Mouse (Mus musculus) macrophage (primary cell): ENCODE results near the gene Efna3. TPM values are rescaled to one million over a fixed set of nuclear protein-coding genes. Genes with fewer than 3 reads are reported as not detected.

Source experiments
- H3K27ac ChIP-seq: fragments of 350-480 bp; formaldehyde crosslinking; 2 replicates; pipeline ENCODE4 v1.9.0; 2021
- H3K36me3 ChIP-seq: fragments of 350-480 bp; formaldehyde crosslinking; 2 replicates; pipeline ENCODE4 v1.9.0; 2021; ENCODE audit errors: inconsistent target
- H3K4me3 ChIP-seq: fragments of 350-480 bp; formaldehyde crosslinking; 2 replicates; pipeline ENCODE4 v1.9.0; 2021; ENCODE audit errors: inconsistent target
- H3K79me2 ChIP-seq: fragments of 350-480 bp; formaldehyde crosslinking; 2 replicates; pipeline ENCODE4 v1.9.0; 2021; ENCODE audit errors: inconsistent target
- WGBS: methylation state at CpG from one replicate; pipeline ENCODE4 v1.1.7; 2026; ENCODE audit warnings: inconsistent platforms; ENCODE audit not compliant: missing documents; 5-methylcytosine and 5-hydroxymethylcytosine counted together
- polyA plus RNA-seq: library from polyadenylated mRNA; stranded (reverse); fragments of 250-400 nt; gene quantifications from 3 replicates; pipeline ENCODE4 v1.2.4, GENCODE M21; 2018; ENCODE audit warnings: inconsistent platforms

Gene Efna3
- polyA plus RNA-seq, 1 experiment from 2014 or later: not detected

DNA sequence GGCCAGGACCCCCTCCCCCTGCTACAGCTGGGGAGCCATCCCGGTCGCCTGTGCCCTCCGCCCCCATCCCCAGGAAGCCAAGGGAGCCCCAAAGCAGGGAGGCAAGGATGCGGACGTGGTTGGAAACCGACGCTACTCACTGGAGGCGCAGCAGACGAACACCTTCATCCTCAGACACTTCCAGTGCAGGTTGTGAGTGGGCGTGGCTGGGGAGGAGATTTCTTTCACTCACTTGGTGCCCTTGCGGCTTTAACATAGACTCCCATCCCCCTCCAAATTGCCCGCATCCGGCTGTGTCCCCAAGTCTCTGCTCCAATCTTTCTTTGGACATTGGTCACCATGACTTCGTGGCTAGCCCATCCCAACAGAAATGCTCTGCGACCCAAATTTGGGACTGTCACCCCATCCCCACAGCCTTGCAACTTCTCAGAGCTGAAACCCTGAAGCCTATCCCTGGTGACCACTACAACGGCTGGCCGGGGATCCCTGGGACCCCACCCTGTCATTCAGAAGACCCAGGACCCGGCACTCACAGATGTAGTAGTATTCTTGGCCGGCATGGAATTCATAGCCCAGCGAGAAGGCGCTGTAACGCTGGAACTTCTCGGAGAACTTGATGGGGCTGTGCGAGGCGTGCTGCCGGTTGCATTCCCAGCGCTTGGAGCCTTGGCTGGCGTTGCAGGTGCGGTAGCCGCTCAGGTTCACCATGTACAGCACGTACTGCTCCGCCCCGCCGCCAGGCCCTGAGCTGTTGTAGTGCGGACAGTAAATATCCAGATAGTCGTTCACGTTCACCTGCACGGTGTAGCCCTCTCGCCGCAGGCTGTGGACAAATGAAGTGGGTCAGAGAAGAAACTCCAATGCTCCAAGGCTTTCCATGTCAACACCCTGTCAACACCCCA is 6.6 kb downstream of the Efna3 start:
- WGBS: 16% methylated on average over 40 of the region's 40 CpGs
- no peak overlapping the region for H3K4me3 ChIP-seq

DNA sequence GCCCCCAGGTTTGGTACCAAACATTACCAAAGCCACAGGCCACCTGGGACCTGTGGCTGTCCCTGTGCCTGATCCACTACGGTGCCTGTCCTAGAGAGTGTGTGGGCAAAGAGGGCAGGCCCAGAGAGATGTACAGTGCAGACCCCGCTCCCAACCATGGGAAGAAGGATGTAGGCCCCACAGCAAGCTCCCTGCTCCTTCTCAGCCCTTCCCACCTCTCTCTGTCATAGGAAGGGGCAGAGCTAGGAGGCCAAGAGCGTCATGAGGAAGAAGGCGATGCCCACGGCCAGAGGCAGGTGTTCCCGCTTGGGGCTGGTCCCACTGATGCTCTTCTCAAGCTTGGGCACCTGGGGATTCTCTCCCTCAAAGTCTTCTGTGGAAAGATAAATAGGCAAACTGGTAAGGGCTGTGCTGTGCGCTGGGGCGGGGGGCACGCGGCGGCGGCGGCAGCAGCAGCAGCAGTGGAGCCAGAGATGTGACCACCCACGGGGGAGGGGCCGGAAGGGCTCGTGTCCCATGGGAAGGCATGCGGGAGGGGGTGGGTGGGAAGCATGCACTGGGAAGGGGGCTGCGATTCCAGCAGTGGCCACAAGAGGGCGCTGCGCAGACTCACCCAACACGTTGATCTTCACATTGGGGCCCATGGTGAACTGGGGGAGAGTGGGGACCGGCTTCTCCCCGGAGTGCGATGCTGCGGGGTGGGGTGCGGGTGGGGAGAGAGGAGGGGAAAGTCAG is 7.4 kb downstream of the Efna3 start:
- 8% methylated on average over 25 of the region's 26 CpGs for WGBS
- no peaks in the 10 kb centered on the region for H3K36me3 ChIP-seq
- H3K4me3 ChIP-seq: no peak overlapping the region
- no peak overlapping the region for H3K27ac ChIP-seq
- no peaks in the 10 kb centered on the region for H3K79me2 ChIP-seq

More for the DNA sequence above, 6.6 kb downstream of the Efna3 start:
- Histone ChIP-seq H3K79me2 (no peaks in the 10 kb centered on the region), H3K27ac (no peak overlapping the region), H3K36me3 (no peaks in the 10 kb centered on the region)

DNA sequence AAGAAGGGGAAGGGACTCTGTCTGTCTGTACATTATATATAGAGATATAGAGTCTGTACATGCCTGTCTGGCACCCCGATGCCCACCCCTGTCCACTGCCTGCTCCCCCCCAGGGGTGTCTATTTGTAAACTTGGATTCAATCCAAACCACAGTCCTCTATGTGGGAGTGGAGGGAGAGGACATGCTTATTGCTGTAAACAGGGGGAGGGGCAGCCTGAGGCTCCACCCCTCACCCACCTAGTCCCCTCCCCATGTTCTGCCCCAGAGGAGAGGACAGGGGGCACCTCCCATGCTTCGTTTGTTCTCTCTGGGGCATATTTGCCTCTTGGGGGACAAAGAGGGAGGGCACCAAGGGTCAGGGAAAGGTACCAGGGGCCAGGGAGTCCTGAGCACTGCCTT is 8.0 kb downstream of the Efna3 start:
- Histone ChIP-seq H3K79me2 (no peaks in the 10 kb centered on the region), H3K27ac (no peak overlapping the region), H3K36me3 (no peaks in the 10 kb centered on the region), H3K4me3 (no peak overlapping the region)
- WGBS: 48% methylated on average over 2 of the region's 2 CpGs

DNA sequence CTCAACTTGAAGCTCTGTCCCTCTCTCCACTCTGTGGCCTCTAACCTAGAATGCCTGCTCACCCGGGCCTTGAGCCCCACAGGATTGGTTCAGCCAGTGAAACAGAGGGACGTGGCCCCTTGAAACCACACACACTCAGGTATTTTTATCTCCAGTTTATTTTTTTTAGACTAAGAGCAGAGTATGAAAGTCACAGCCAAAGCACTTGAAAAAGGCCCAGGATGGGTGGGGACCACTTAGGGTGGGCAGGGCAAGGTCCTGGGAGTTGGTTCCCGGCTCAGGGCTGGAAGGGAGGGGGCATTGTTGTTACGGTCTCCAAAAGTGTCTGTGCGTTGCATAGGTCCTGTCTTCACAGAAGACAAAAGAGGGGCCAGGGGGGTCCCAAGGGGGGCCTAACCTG is 8.4 kb downstream of the Efna3 start:
- H3K4me3 ChIP-seq: no peak overlapping the region
- no peak overlapping the region for H3K27ac ChIP-seq
- WGBS: 86% methylated on average over 5 of the region's 5 CpGs
- H3K79me2 ChIP-seq: no peaks in the 10 kb centered on the region
- no peaks in the 10 kb centered on the region for H3K36me3 ChIP-seq

DNA sequence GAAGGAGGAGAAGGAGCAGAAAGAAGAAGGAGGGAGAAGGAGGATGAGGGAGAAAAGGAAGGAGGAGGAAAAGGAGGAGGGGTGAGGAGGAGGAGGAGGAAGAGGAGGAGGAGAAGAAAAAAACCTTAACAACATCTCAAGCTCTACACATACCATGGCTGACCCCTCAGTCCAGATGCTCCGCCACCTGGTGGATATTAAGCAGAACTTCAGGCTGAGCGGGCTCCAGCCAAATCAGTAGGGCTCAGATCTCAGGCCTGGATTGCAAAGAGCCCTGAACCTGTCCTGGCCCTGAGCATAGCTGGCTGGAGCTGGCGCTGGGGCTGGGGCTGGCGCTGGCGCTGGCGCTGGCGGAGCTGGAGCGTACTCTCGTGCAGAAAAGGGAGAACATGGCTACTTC is 14.7 kb downstream of the Efna3 start:
- no peak overlapping the region for H3K4me3 ChIP-seq
- no peak overlapping the region for H3K27ac ChIP-seq
- no peaks in the 10 kb centered on the region for H3K79me2 ChIP-seq
- H3K36me3 ChIP-seq: no peaks in the 10 kb centered on the region
- 4% methylated on average over 9 of the region's 9 CpGs for WGBS

DNA sequence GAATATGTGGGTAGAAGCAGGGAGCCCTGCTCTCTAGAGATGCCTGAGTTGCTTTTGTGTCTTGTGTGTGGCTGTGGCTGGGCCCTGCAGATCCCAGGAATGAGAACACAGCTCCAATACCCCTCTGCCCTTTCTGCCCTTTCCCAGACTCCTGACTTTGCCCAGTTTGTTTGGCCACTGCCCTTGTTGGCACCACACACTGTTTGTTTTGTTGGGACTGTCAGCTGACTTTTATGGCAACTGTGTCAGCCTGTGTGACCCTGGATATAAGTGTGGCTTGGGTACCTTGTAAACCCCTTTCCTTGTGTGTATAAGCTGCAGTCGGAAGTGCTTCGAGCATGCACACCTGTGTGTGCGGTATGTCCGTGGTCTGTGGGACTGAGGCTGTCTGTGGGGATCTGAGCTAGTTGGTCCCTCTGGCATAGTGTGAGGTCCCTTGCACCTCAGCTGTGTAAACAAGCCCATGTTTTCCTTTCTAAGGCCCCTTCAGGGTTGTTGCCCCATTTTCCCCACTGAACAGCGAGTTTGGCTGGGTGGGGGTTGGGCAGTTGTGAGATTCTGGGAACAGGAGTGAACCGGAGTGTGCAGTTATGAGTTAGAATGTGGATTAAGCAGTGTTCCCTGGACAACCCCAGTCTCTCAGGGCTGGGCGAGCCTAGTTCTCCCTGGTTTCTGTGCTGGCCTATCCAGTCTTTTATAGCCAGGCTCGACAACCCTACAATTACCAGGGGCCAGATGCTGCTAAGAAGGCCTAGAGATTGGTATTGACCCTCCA is 17.0 kb downstream of the Efna3 start:
- Histone ChIP-seq H3K4me3 (no peak overlapping the region), H3K27ac (no peak overlapping the region), H3K79me2 (no peaks in the 10 kb centered on the region), H3K36me3 (no peaks in the 10 kb centered on the region)
- 92% methylated on average over 5 of the region's 8 CpGs for WGBS

DNA sequence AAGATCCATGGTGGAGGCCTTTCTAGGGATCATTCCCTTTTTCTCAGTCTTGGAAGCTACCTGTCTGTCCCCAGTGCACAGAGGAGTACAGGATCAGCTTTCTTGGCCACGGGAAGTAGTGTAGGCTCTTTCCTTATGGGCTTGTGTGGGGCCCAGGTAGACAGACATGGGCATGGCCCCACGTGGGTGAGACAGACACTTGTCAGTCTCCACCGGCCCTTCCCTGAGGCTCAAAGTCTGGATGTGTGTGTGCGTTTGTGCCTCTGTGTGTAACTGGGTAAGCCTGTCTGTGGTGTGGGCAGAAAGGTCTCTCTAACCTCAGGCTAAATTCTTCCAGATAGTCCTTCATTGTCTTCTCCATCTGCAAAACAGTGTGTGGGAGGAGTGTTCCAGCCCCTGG is 17.7 kb downstream of the Efna3 start:
- H3K27ac ChIP-seq: no peak overlapping the region
- H3K36me3 ChIP-seq: no peaks in the 10 kb centered on the region
- no peaks in the 10 kb centered on the region for H3K79me2 ChIP-seq
- no peak overlapping the region for H3K4me3 ChIP-seq
- WGBS: 92% methylated on average over 4 of the region's 4 CpGs

DNA sequence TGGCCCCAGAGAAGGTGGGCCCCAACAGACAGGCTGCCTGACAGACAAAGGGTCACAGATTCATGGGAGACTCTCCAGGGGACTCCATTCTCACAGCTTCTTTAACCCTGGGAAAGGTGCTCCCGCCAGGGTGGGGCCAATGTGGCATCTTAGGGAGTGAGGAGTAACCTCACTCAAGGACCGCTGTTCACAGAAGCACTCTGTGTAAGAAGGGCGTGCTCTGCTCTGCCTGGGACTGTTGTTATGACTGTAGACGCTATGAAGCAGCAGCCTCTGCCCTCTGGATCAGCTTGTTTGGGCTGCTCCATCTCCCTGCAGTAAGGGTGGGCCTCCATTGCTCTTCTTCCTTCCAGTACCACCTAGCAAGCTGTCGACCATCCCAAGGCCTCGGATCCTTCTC is 18.3 kb downstream of the Efna3 start:
- 96% methylated on average over 6 of the region's 6 CpGs for WGBS
- H3K27ac ChIP-seq: no peak overlapping the region
- H3K36me3 ChIP-seq: no peaks in the 10 kb centered on the region
- H3K79me2 ChIP-seq: no peaks in the 10 kb centered on the region
- no peak overlapping the region for H3K4me3 ChIP-seq

DNA sequence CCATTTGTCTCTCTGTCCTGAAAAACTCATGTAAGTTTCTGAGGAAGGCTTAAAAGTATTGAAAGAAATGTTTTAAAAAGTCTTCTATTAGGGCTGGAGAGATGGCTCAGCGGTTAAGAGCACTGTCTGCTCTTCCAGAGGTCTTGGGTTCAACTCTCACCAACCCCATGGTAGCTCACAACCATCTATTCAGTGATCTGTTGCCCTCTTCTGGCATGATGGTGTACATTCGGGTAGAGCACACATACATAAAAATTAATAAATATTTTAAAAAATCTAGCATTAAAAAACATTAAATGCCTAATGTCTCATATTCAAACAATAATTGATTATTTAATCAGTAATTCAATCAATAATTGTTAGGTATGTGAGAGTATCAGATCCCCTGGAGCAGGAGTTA is 22.3 kb downstream of the Efna3 start:
- no peaks in the 10 kb centered on the region for H3K36me3 ChIP-seq
- no peaks in the 10 kb centered on the region for H3K79me2 ChIP-seq
- H3K4me3 ChIP-seq: no peak overlapping the region
- WGBS: 79% methylated on average over 2 of the region's 2 CpGs
- no peak overlapping the region for H3K27ac ChIP-seq

DNA sequence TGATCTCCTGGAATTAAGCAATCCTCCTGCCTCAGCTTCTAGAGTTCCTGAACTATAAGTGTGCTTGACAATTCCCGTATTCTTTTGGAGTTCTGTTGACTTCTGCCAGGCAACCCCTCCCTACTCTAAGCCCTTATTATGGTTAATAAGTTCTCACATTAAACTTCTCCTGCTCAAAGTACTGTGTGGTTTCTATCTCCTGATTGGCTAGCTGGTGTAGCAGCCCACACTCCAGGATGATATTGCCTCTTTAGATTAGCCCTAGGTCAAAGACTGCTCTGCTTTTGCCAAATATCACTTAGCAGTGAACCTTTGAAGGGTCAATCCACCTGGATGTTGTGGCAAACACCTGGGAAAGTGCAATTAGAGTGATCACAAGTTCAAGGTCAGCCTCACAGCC is 22.7 kb downstream of the Efna3 start:
- Histone ChIP-seq H3K4me3 (no peak overlapping the region), H3K27ac (no peak overlapping the region), H3K36me3 (no peaks in the 10 kb centered on the region), H3K79me2 (no peaks in the 10 kb centered on the region)
- WGBS: 57% methylated on average over 1 of the region's 1 CpGs

DNA sequence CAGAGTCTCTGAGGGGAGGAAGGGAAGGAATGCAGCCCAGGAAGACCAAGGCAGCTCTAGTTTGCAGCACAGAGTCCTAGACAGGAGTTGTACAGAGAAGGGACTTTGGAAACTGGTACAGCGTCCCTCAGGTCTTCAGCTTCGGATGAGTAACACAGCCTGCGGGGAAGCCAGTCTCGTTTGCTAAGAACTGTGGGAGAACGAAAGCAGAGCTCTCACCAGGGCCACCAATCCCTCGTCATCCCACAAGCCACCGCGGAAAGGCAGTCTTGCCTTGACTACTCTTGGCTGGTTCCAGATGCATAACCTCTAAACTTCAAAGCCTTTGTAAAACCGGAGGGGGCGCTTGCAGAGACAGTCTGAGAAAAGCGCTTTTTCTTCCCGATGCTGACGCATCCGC is 23.3 kb downstream of the Efna3 start:
- H3K79me2 ChIP-seq: no peaks in the 10 kb centered on the region
- H3K27ac ChIP-seq: no peak overlapping the region
- WGBS: 4% methylated on average over 14 of the region's 14 CpGs
- H3K4me3 ChIP-seq: peak overlapping the region; percentile 3; the same call in 1 of the 2 replicates
- no peaks in the 10 kb centered on the region for H3K36me3 ChIP-seq

DNA sequence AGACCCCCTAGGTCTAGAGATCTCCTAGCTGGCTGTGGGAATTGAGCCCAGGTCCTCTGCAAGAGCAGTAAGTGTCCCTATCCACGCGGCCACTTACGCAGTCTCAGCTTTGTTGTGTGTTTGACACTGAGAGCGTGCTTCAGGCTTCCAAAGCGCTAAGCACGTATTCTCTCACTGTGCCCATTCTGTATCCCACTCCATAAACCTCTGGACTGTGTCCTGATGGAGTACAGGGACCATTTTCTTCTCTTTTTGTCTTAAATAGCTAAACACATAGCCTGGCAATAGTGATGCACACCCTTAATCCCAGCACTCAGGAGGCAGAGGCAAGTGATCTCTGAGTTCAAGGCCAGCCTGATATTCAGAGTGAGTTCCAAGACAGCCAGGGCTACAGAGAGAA is 23.9 kb downstream of the Efna3 start:
- H3K4me3 ChIP-seq: no peak overlapping the region
- H3K36me3 ChIP-seq: no peaks in the 10 kb centered on the region
- H3K27ac ChIP-seq: no peak overlapping the region
- whole genome bisulfite sequencing: 94% methylated on average over 6 of the region's 6 CpGs
- H3K79me2 ChIP-seq: no peaks in the 10 kb centered on the region

DNA sequence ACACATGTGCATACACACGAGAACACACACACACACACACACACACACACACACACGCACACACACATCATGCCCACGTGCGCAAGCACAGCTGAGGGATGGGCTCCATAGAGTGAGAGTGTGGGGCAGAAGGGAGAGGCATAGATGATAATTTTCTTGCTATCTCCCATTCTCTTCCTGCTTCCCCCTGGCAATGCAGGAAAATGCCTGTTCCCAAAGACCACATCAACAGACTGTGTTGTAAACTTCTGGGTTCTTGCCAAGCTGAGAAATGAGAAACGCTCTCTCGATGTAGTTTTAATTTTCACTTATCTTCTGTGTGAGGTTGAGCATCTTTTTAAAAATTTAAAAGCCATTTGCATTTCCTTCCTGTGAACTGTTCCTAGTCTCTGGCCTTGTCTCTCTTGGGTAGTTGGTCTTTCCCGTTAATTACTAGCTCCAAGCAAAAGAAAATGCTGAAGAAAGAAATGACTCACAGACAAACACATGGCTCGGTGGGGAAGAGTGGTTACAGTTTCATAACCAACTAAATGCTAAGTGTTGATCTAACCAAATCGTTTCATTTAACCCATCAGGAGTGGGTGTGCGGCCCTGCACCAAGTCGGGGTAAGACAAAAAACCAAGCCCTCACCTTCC is 25.9 kb downstream of the Efna3 start:
- 77% methylated on average over 11 of the region's 11 CpGs for WGBS
- no peak overlapping the region for H3K27ac ChIP-seq
- no peak overlapping the region for H3K4me3 ChIP-seq
- no peaks in the 10 kb centered on the region for H3K36me3 ChIP-seq
- no peaks in the 10 kb centered on the region for H3K79me2 ChIP-seq

DNA sequence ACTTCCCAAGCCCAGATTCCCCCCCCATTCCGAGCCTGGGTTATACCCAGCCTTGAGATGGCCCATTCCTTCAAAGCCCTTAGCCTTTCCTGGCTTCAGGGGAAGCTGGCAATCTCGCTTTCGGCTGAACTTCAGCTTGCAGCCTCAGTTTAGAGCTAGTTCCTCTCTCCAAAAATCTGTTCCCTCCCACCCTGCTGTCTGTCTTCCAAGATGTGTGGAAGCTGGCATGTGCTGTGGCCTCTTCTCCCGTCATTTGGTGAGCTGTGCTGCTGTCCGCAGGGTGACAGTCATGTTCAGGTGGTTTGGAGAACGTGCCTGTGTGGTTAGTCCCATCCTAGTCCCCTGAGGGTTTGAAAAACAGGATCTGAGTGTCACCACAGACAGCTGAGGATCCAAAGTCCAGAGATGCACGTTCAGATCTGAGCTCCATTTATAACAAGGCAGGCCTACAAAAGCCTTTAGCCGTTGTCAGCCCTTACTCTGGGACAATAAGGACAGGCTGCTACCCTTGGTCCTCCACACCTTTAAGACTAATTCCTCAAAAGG is 27.0 kb downstream of the Efna3 start:
- H3K79me2 ChIP-seq: no peaks in the 10 kb centered on the region
- no peaks in the 10 kb centered on the region for H3K36me3 ChIP-seq
- no peak overlapping the region for H3K4me3 ChIP-seq
- 62% methylated on average over 8 of the region's 8 CpGs for WGBS
- H3K27ac ChIP-seq: 0 out of 2 replicates have a peak overlapping the region, but pooled peaks have one; percentile 10
